Mouse (Mus musculus): ENCODE data around the gene Rasgrp1. TPM values are rescaled to one million over a fixed set of nuclear protein-coding genes. Genes with fewer than 3 reads are reported as not detected.

Rasgrp1 gene
- polyA plus RNA-seq, 1 experiment from 2014 or later: 0.38 TPM

GRCm38 (mm10) chr2:117313586-117314235 is 29.1 kb downstream of the Rasgrp1 start:
- 91% methylated on average over 5 of the region's 5 CpGs for WGBS
- H3K36me3 ChIP-seq (ENCODE audit: control insufficient read depth, insufficient read depth, low read length): no peaks in the 10 kb centered on the region

GRCm38 (mm10) chr2:117312441-117312895 is 30.3 kb downstream of the Rasgrp1 start:
- Histone ChIP-seq H3K36me3 (ENCODE audit: control insufficient read depth, insufficient read depth, low read length) (no peaks in the 10 kb centered on the region), H3K9ac (ENCODE audit: low read depth, low read length) (no peak overlapping the region), H3K4me1 (ENCODE audit: control insufficient read depth, insufficient read depth, low read length) (no peaks in the 10 kb centered on the region), H3K27ac (ENCODE audit: low read depth, low read length) (no peak overlapping the region), H3K27me3 (ENCODE audit: control insufficient read depth, insufficient read depth, low read length) (no peaks in the 10 kb centered on the region), H3K9me3 (ENCODE audit: control insufficient read depth, low read length) (no peaks in the 10 kb centered on the region), H3K4me2 (replicated peaks; ENCODE audit: low read depth, low read length) (no peak overlapping the region), H3K4me3 (ENCODE audit: low read length) (no peak overlapping the region)
- WGBS: 84% methylated on average over 7 of the region's 7 CpGs
- ATAC-seq (ENCODE audit: low FRiP score, low TSS enrichment): no peak

More at GRCm38 (mm10) chr2:117313586-117314235, 29.1 kb downstream of the Rasgrp1 start:
- Histone ChIP-seq H3K4me3 (ENCODE audit: low read length) (no peak overlapping the region), H3K9me3 (ENCODE audit: control insufficient read depth, low read length) (no peaks in the 10 kb centered on the region), H3K27me3 (ENCODE audit: control insufficient read depth, insufficient read depth, low read length) (no peaks in the 10 kb centered on the region), H3K27ac (ENCODE audit: low read depth, low read length) (no peak overlapping the region), H3K4me2 (replicated peaks; ENCODE audit: low read depth, low read length) (no peak overlapping the region), H3K4me1 (ENCODE audit: control insufficient read depth, insufficient read depth, low read length) (no peaks in the 10 kb centered on the region), H3K9ac (ENCODE audit: low read depth, low read length) (no peak overlapping the region)
- no peak for ATAC-seq (ENCODE audit: low FRiP score, low TSS enrichment)

- WGBS: 79% methylated on average over 2 of the region's 2 CpGs
- H3K9me3 ChIP-seq (ENCODE audit: control insufficient read depth, low read length): no peaks in the 10 kb centered on the region
- no peak overlapping the region for H3K27ac ChIP-seq (ENCODE audit: low read depth, low read length)
- no peak overlapping the region for H3K9ac ChIP-seq (ENCODE audit: low read depth, low read length)
- no peak overlapping the region for H3K4me2 ChIP-seq (replicated peaks; ENCODE audit: low read depth, low read length)
- no peaks in the 10 kb centered on the region for H3K27me3 ChIP-seq (ENCODE audit: control insufficient read depth, insufficient read depth, low read length)
- no peak for ATAC-seq (ENCODE audit: low FRiP score, low TSS enrichment)
- no peaks in the 10 kb centered on the region for H3K4me1 ChIP-seq (ENCODE audit: control insufficient read depth, insufficient read depth, low read length)
- H3K4me3 ChIP-seq (ENCODE audit: low read length): no peak overlapping the region
- no peaks in the 10 kb centered on the region for H3K36me3 ChIP-seq (ENCODE audit: control insufficient read depth, insufficient read depth, low read length)
Observed at GRCm38 (mm10) chr2:117312030-117312429, 30.8 kb downstream of the Rasgrp1 start.

- Histone ChIP-seq H3K4me2 (replicated peaks; ENCODE audit: low read depth, low read length) (no peak overlapping the region), H3K27ac (ENCODE audit: low read depth, low read length) (no peak overlapping the region), H3K36me3 (ENCODE audit: control insufficient read depth, insufficient read depth, low read length) (no peaks in the 10 kb centered on the region), H3K27me3 (ENCODE audit: control insufficient read depth, insufficient read depth, low read length) (no peaks in the 10 kb centered on the region), H3K9me3 (ENCODE audit: control insufficient read depth, low read length) (no peaks in the 10 kb centered on the region), H3K4me1 (ENCODE audit: control insufficient read depth, insufficient read depth, low read length) (no peaks in the 10 kb centered on the region), H3K9ac (ENCODE audit: low read depth, low read length) (no peak overlapping the region), H3K4me3 (ENCODE audit: low read length) (no peak overlapping the region)
- WGBS: 77% methylated on average over 1 of the region's 1 CpGs
- no peak for ATAC-seq (ENCODE audit: low FRiP score, low TSS enrichment)
Observed at GRCm38 (mm10) chr2:117311349-117311748, 31.5 kb downstream of the Rasgrp1 start.

GRCm38 (mm10) chr2:117309046-117309445 is 33.8 kb downstream of the Rasgrp1 start:
- H3K9ac ChIP-seq (ENCODE audit: low read depth, low read length): no peak overlapping the region
- no peak for ATAC-seq (ENCODE audit: low FRiP score, low TSS enrichment)
- H3K36me3 ChIP-seq (ENCODE audit: control insufficient read depth, insufficient read depth, low read length): no peaks in the 10 kb centered on the region
- no peaks in the 10 kb centered on the region for H3K4me1 ChIP-seq (ENCODE audit: control insufficient read depth, insufficient read depth, low read length)
- H3K27me3 ChIP-seq (ENCODE audit: control insufficient read depth, insufficient read depth, low read length): no peaks in the 10 kb centered on the region
- no peak overlapping the region for H3K4me3 ChIP-seq (ENCODE audit: low read length)
- H3K27ac ChIP-seq (ENCODE audit: low read depth, low read length): no peak overlapping the region
- no peaks in the 10 kb centered on the region for H3K9me3 ChIP-seq (ENCODE audit: control insufficient read depth, low read length)
- 82% methylated on average over 2 of the region's 2 CpGs for WGBS
- no peak overlapping the region for H3K4me2 ChIP-seq (replicated peaks; ENCODE audit: low read depth, low read length)

GRCm38 (mm10) chr2:117307959-117308358 is 34.8 kb downstream of the Rasgrp1 start:
- Histone ChIP-seq H3K9ac (ENCODE audit: low read depth, low read length) (no peak overlapping the region), H3K27ac (ENCODE audit: low read depth, low read length) (no peak overlapping the region), H3K9me3 (ENCODE audit: control insufficient read depth, low read length) (no peaks in the 10 kb centered on the region), H3K36me3 (ENCODE audit: control insufficient read depth, insufficient read depth, low read length) (no peaks in the 10 kb centered on the region), H3K27me3 (ENCODE audit: control insufficient read depth, insufficient read depth, low read length) (no peaks in the 10 kb centered on the region), H3K4me2 (replicated peaks; ENCODE audit: low read depth, low read length) (no peak overlapping the region), H3K4me3 (ENCODE audit: low read length) (no peak overlapping the region), H3K4me1 (ENCODE audit: control insufficient read depth, insufficient read depth, low read length) (no peaks in the 10 kb centered on the region)
- ATAC-seq (ENCODE audit: low FRiP score, low TSS enrichment): no peak
- 83% methylated on average over 3 of the region's 3 CpGs for WGBS

- WGBS: 86% methylated on average over 5 of the region's 5 CpGs
- no peak overlapping the region for H3K4me2 ChIP-seq (replicated peaks; ENCODE audit: low read depth, low read length)
- H3K9me3 ChIP-seq (ENCODE audit: control insufficient read depth, low read length): no peaks in the 10 kb centered on the region
- no peaks in the 10 kb centered on the region for H3K36me3 ChIP-seq (ENCODE audit: control insufficient read depth, insufficient read depth, low read length)
- H3K4me1 ChIP-seq (ENCODE audit: control insufficient read depth, insufficient read depth, low read length): no peaks in the 10 kb centered on the region
- no peak overlapping the region for H3K9ac ChIP-seq (ENCODE audit: low read depth, low read length)
- H3K27ac ChIP-seq (ENCODE audit: low read depth, low read length): no peak overlapping the region
- ATAC-seq (ENCODE audit: low FRiP score, low TSS enrichment): no peak
- H3K27me3 ChIP-seq (ENCODE audit: control insufficient read depth, insufficient read depth, low read length): no peaks in the 10 kb centered on the region
- no peak overlapping the region for H3K4me3 ChIP-seq (ENCODE audit: low read length)
Observed at GRCm38 (mm10) chr2:117304941-117305340, 37.9 kb downstream of the Rasgrp1 start.

- no peaks in the 10 kb centered on the region for H3K36me3 ChIP-seq (ENCODE audit: control insufficient read depth, insufficient read depth, low read length)
- H3K9me3 ChIP-seq (ENCODE audit: control insufficient read depth, low read length): no peaks in the 10 kb centered on the region
- no peaks in the 10 kb centered on the region for H3K27me3 ChIP-seq (ENCODE audit: control insufficient read depth, insufficient read depth, low read length)
- H3K4me3 ChIP-seq (ENCODE audit: low read length): no peak overlapping the region
- H3K4me2 ChIP-seq (replicated peaks; ENCODE audit: low read depth, low read length): no peak overlapping the region
- ATAC-seq (ENCODE audit: low FRiP score, low TSS enrichment): no peak
- no peak overlapping the region for H3K27ac ChIP-seq (ENCODE audit: low read depth, low read length)
- 83% methylated on average over 12 of the region's 12 CpGs for WGBS
- no peak overlapping the region for H3K9ac ChIP-seq (ENCODE audit: low read depth, low read length)
- H3K4me1 ChIP-seq (ENCODE audit: control insufficient read depth, insufficient read depth, low read length): no peaks in the 10 kb centered on the region
Observed at GRCm38 (mm10) chr2:117303391-117304350, 39.1 kb downstream of the Rasgrp1 start.

Measured in kidney, embryonic 14.5 days (tissue).